Mouse (Mus musculus) heart, postnatal 0 days (tissue): ENCODE results near the gene 1810030O07Rik. TPM values are rescaled to one million over a fixed set of nuclear protein-coding genes. Genes with fewer than 3 reads are reported as not detected.

Experiments
- ATAC-seq: fragments of 200-750 bp; cut with Nextera tagmentation; 2 replicates; pipeline ENCODE4 v1.8.0; 2017; ENCODE audit warnings: low read depth, moderate number of reproducible peaks, moderate library complexity; ENCODE audit not compliant: insufficient read depth
- DNase-seq: peaks from one replicate; pipeline ENCODE4 v3.0.0-alpha.2; 2016; ENCODE audit warnings: low spot score
- H3K27ac ChIP-seq: fragments of 300-500 bp; sonication (generic); 2 replicates; pipeline ENCODE4 v1.5.1; 2014; ENCODE audit warnings: low read depth, mild to moderate bottlenecking
- H3K27me3 ChIP-seq: fragments of 300-500 bp; sonication (generic); 2 replicates; pipeline ENCODE4 v1.6.1; 2014; ENCODE audit warnings: low read length, mixed read lengths; ENCODE audit not compliant: control insufficient read depth, insufficient read depth
- H3K36me3 ChIP-seq: fragments of 300-500 bp; sonication (generic); replicated peaks from 2 replicates; pipeline ENCODE4 v1.6.1; 2014; ENCODE audit warnings: low read length, mixed read lengths; ENCODE audit not compliant: control insufficient read depth, insufficient read depth
- H3K4me1 ChIP-seq: fragments of 300-500 bp; sonication (generic); 2 replicates; pipeline ENCODE4 v1.6.1; 2014; ENCODE audit warnings: antibody characterized with exemption; ENCODE audit not compliant: control insufficient read depth, insufficient read depth
- H3K4me2 ChIP-seq: fragments of 300-500 bp; sonication (generic); 2 replicates; pipeline ENCODE4 v1.6.1; 2014; ENCODE audit warnings: low read depth, mild to moderate bottlenecking, low read length, moderate library complexity
- H3K4me3 ChIP-seq: fragments of 300-500 bp; sonication (generic); 2 replicates; pipeline ENCODE4 v1.5.1; 2014; ENCODE audit warnings: low read depth, low read length
- H3K9ac ChIP-seq: fragments of 300-500 bp; sonication (generic); replicated peaks from 2 replicates; pipeline ENCODE4 v1.6.1; 2014; ENCODE audit warnings: low read depth, low read length, mixed read lengths
- H3K9me3 ChIP-seq: fragments of 300-500 bp; sonication (generic); replicated peaks from 2 replicates; pipeline ENCODE4 v1.6.1; 2016; ENCODE audit warnings: low read length; ENCODE audit not compliant: control insufficient read depth
- CTCF ChIP-seq: IDR thresholded peaks from 2 replicates; pipeline ENCODE4 v1.5.1; 2016; ENCODE audit warnings: antibody characterized with exemption, control low read depth, low read depth
- EP300 ChIP-seq: IDR thresholded peaks from 2 replicates; pipeline ENCODE4 v1.6.1; 2016; ENCODE audit warnings: antibody characterized with exemption, low read depth
- WGBS: fragments of 180-500 bp; shearing (Covaris S2); extraction: QIAGEN DNeasy Blood & Tissue Kit; methylation state at CpG from one replicate; pipeline ENCODE4 v1.1.7; 2014; 5-methylcytosine and 5-hydroxymethylcytosine counted together
- polyA plus RNA-seq: library from polyadenylated mRNA; unstranded; fragments of >200 nt; fragmentation: Nextera tagmentation; extraction: Ambion mirVana; gene quantifications from 2 replicates; pipeline ENCODE4 v1.2.1, GENCODE M21; 2015
- total RNA-seq: library from RNA; depleted of rRNA; stranded (reverse); fragments of >200 nt; gene quantifications from 2 replicates; pipeline ENCODE4 v1.2.3, GENCODE M21; 2014; ENCODE audit warnings: low replicate concordance; rRNA removed

1810030O07Rik gene
- 11.1 and 15.5 TPM in 2 replicates for total RNA-seq
- 18.9 and 20.4 TPM in 2 replicates for polyA plus RNA-seq

DNA sequence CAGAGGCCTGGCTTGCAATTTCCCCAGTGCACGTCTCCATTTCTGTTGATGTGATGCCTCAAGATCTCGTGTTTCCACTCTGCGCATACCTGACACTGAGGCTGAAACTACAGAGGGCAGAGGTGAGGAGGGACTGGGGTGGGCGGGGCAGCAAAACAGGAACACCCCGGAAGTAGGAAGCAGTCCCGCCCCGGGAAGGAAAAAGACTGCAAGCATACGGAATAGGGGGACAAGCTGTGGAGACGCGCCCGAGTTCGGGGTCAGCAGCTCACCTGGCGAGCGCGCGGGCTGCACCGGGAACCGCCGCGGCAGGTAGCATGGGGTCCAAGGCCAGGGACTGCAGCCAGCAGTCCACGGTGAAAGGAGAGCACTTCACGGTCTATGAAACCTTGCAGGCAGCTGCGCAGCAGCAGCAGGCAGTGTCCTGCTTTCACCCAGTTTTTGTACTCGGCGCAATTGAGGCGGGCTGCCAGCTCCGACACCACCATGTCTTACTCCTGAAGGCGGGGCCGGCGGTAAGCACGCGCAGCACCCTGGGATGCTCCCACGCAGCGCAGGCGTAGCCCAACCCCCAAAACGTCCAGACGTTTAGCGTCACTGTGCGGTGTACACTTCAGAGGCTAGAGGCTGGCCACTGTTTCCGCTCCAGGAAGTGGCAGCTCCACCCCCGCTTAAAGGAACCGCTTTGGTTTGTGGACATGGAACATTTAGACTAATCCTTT is at the start of gene 1810030O07Rik:
TSS of gene 1810030O07Rik (minus strand) at position 615 of the 722 bp plus-strand sequence.
- H3K36me3 ChIP-seq: no peaks in the 10 kb centered on the region; the same call in 1 of the 2 replicates
- TF ChIP-seq EP300: 0 out of 2 replicates have a peak, but pooled peaks have one; percentile 18
- TF ChIP-seq CTCF: no peak
- no peaks in the 10 kb centered on the region for H3K9me3 ChIP-seq
- no peaks in the 10 kb centered on the region for H3K4me1 ChIP-seq
- H3K9ac ChIP-seq: peak within 1 kb of the TSS; percentile 74
- DNase-seq (peak; percentile 88), ATAC-seq (peak; percentile 99)
- peak within 1 kb of the TSS; percentile 94 for H3K27ac ChIP-seq
- 6% methylated on average over 39 of the region's 42 CpGs for WGBS
- H3K4me2 ChIP-seq: peak within 1 kb of the TSS; percentile 66
- H3K4me3 ChIP-seq: peak within 1 kb of the TSS; percentile 75
- no peaks in the 10 kb centered on the region for H3K27me3 ChIP-seq

DNA sequence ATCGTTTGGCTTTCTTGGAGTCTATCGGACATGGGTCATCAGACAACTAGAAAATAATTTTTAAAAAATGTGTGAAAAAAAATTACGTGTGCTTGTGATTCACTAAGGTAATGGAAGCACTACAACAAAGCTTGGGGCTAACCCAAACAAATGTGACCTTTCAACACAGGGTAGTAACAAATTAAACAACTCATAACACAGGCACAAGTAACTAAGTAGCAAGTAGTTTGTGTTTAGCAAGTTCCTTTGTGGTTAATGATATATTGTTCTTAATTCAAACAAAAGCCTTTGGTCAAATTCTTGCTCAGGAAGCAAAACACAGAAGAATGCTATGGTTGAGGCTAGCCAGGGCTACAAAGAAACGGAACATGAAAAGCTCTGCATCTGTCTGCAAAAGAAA is 42.6 kb upstream of the 1810030O07Rik start:
- Histone ChIP-seq H3K4me3 (no peak overlapping the region), H3K9me3 (no peaks in the 10 kb centered on the region), H3K27ac (no peak overlapping the region), H3K4me2 (no peak overlapping the region), H3K27me3 (no peaks in the 10 kb centered on the region), H3K9ac (no peak overlapping the region), H3K4me1 (no peaks in the 10 kb centered on the region), H3K36me3 (peaks cover 26% of the 10 kb centered on the region; the same call in 1 of the 2 replicates)
- WGBS: 84% methylated on average over 4 of the region's 4 CpGs
- no peak for DNase-seq
- ATAC-seq: no peak
- TF ChIP-seq CTCF (no peak), EP300 (no peak)

DNA sequence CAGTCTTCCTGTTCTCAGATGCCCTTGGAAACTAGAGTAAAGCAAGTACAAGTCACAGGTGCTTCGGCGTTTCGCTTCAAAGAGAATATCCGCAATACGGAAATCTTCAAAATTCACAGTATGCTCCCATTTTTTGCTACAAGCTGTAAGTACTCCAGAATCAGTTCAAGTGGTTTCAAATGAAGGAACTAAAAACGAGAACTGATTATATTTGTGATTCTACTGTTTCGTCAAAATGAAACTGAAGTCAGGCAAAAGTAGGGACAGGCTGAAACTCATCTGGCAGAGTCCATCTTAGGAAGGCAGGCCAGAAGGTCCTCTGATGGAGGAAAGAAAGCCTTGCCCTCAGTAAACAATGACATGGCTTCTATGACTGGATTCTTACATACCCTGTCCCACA is 40.3 kb upstream of the 1810030O07Rik start:
- Histone ChIP-seq H3K36me3 (peaks cover 26% of the 10 kb centered on the region; the same call in 1 of the 2 replicates), H3K4me2 (no peak overlapping the region), H3K4me1 (no peaks in the 10 kb centered on the region), H3K4me3 (no peak overlapping the region), H3K9me3 (no peaks in the 10 kb centered on the region), H3K27ac (no peak overlapping the region), H3K9ac (no peak overlapping the region), H3K27me3 (no peaks in the 10 kb centered on the region)
- TF ChIP-seq CTCF: no peak
- no peak for TF ChIP-seq EP300
- DNase-seq: no peak
- 91% methylated on average over 7 of the region's 7 CpGs for WGBS
- ATAC-seq: no peak

DNA sequence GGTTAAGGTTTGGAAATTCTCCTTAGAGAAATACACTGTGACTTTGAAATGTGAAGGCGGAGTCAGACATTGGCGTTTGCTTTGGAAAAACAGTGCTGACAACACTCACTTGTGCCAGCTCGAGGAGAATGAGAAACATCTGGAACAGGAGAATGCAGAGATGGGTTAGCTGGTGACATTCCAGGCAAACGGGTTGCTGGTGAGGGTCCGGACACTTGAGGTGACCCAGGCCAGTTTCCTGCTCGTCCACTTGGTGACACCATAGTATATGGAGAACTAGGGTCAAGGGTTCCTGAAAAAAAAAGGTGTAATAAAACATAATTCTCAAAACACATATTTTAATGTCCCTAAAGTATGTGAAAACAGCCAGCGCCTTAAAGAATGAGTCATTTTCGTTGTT is 13.4 kb upstream of the 1810030O07Rik start:
- Histone ChIP-seq H3K4me2 (no peak overlapping the region), H3K4me3 (no peak overlapping the region), H3K9ac (no peak overlapping the region), H3K9me3 (no peaks in the 10 kb centered on the region), H3K4me1 (no peaks in the 10 kb centered on the region), H3K36me3 (peaks cover 17% of the 10 kb centered on the region), H3K27ac (no peak overlapping the region), H3K27me3 (no peaks in the 10 kb centered on the region)
- ATAC-seq (no peak), DNase-seq (no peak)
- TF ChIP-seq CTCF (no peak), EP300 (no peak)
- 51% methylated on average over 8 of the region's 8 CpGs for WGBS

DNA sequence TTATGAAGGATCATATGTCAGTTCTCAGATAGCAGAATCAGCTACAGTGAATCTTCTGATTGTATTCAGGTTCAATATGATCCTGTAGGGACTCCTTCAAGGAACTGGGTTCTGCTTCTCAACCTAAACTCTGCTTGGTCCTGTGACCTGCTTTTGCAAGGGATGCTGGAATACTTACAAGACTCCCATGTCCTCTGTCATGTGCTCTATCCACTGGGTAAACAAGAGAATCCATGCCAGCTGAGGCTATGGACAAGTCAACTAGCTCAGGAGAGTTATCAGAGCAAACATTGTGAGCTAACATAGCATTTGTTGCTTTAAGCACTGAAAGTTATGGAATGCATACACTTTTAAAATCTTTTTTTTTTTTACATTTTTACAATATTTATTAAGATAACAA is 12.6 kb upstream of the 1810030O07Rik start:
- Histone ChIP-seq H3K4me1 (no peaks in the 10 kb centered on the region), H3K4me2 (no peak overlapping the region), H3K4me3 (no peak overlapping the region), H3K9me3 (no peaks in the 10 kb centered on the region), H3K27ac (no peak overlapping the region), H3K27me3 (no peaks in the 10 kb centered on the region), H3K9ac (no peak overlapping the region), H3K36me3 (peaks cover 17% of the 10 kb centered on the region)
- no peak for TF ChIP-seq EP300
- no peak for TF ChIP-seq CTCF
- DNase-seq: no peak
- ATAC-seq: no peak

DNA sequence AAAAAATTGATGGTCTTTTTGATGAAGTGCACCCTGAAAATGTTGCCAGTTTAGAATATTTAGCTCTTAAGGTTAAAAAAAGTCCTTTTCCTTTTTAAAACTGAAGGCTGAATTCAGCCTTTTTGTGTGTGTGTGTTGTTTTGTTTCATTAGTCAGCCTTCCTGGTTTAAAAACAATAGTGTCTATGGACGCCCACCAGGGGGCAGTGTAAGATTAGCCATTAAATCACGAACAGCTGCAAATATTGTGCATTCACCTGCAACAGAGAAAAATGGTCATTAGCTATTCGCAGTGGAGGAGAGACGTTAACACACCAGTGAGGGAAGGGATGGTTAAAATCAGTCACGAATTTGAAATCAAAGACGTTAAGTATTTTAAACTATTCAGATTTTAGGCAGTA is 3.9 kb upstream of the 1810030O07Rik start:
- Histone ChIP-seq H3K27ac (no peak overlapping the region), H3K27me3 (no peaks in the 10 kb centered on the region), H3K9ac (no peak overlapping the region), H3K4me3 (no peak overlapping the region), H3K4me1 (no peaks in the 10 kb centered on the region), H3K4me2 (no peak overlapping the region), H3K36me3 (no peaks in the 10 kb centered on the region), H3K9me3 (no peaks in the 10 kb centered on the region)
- no peak for TF ChIP-seq EP300
- TF ChIP-seq CTCF: peak; percentile 59
- 30% methylated on average over 6 of the region's 6 CpGs for WGBS
- DNase-seq: peak; percentile 49
- ATAC-seq: no peak
